Mouse (Mus musculus) neural tube, embryonic 12.5 days (tissue): ENCODE results near the gene Nos1ap. TPM values are rescaled to one million over a fixed set of nuclear protein-coding genes. Genes with fewer than 3 reads are reported as not detected.

Source experiments
- ATAC-seq: fragments of 200-750 bp; cut with Nextera tagmentation; 2 replicates; pipeline ENCODE4 v1.8.0; 2017; ENCODE audit warnings: low read depth, mild to moderate bottlenecking, moderate TSS enrichment, moderate library complexity; ENCODE audit not compliant: low FRiP score
- H3K27ac ChIP-seq: fragments of 300-500 bp; sonication (generic); 2 replicates; pipeline ENCODE4 v1.5.1; 2016
- H3K27me3 ChIP-seq: fragments of 300-500 bp; sonication (generic); replicated peaks from 2 replicates; pipeline ENCODE4 v1.6.1; 2016; ENCODE audit warnings: mild to moderate bottlenecking
- H3K36me3 ChIP-seq: fragments of 300-500 bp; sonication (generic); 2 replicates; pipeline ENCODE4 v1.6.1; 2016; ENCODE audit warnings: mild to moderate bottlenecking
- H3K4me1 ChIP-seq: fragments of 300-500 bp; sonication (generic); 2 replicates; pipeline ENCODE4 v1.6.1; 2016
- H3K4me2 ChIP-seq: fragments of 300-500 bp; sonication (generic); replicated peaks from 2 replicates; pipeline ENCODE4 v1.6.1; 2016; ENCODE audit warnings: mild to moderate bottlenecking
- H3K4me3 ChIP-seq: fragments of 300-500 bp; sonication (generic); 2 replicates; pipeline ENCODE4 v1.5.1; 2016
- H3K9ac ChIP-seq: fragments of 300-500 bp; sonication (generic); 2 replicates; pipeline ENCODE4 v1.6.1; 2016; ENCODE audit warnings: mild to moderate bottlenecking
- H3K9me3 ChIP-seq: fragments of 300-500 bp; sonication (generic); 2 replicates; pipeline ENCODE4 v1.6.1; 2016; ENCODE audit warnings: mild to moderate bottlenecking
- WGBS: fragments of 180-500 bp; shearing (Covaris S2); methylation state at CpG from one replicate; pipeline ENCODE4 v1.1.7; 2016; 5-methylcytosine and 5-hydroxymethylcytosine counted together
- polyA plus RNA-seq: library from polyadenylated mRNA; unstranded; fragments of >200 nt; fragmentation: Nextera tagmentation; extraction: Ambion mirVana; gene quantifications from 2 replicates; pipeline ENCODE4 v1.2.1, GENCODE M21; 2016

The Nos1ap gene
- polyA plus RNA-seq, 1 experiment from 2014 or later, result 19.7 TPM

- 86% methylated on average over 6 of the region's 6 CpGs for WGBS
- no peak overlapping the region for H3K4me2 ChIP-seq
These were observed 123.3 kb downstream of the Nos1ap start for GRCm38 (mm10) chr1:170466099-170467009.

GRCm38 (mm10) chr1:170462140-170462539 is 127.5 kb downstream of the Nos1ap start:
- no peak overlapping the region for H3K4me2 ChIP-seq
- peaks cover 6% of the 10 kb centered on the region; the same call in 1 of the 2 replicates for H3K4me1 ChIP-seq
- no peak overlapping the region for H3K9ac ChIP-seq
- H3K9me3 ChIP-seq, result no peaks in the 10 kb centered on the region
- H3K4me3 ChIP-seq, result no peak overlapping the region
- H3K27ac ChIP-seq, result no peak overlapping the region
- H3K36me3 ChIP-seq, result no peaks in the 10 kb centered on the region
- ATAC-seq, result no peak
- H3K27me3 ChIP-seq, result no peaks in the 10 kb centered on the region
- 50% methylated on average over 1 of the region's 1 CpGs for WGBS

More at GRCm38 (mm10) chr1:170466099-170467009, 123.3 kb downstream of the Nos1ap start:
- H3K36me3 ChIP-seq, result no peaks in the 10 kb centered on the region
- ATAC-seq, result no peak
- no peaks in the 10 kb centered on the region for H3K9me3 ChIP-seq
- H3K27me3 ChIP-seq, result no peaks in the 10 kb centered on the region
- H3K4me1 ChIP-seq, result no peaks in the 10 kb centered on the region
- H3K4me3 ChIP-seq, result no peak overlapping the region
- no peak overlapping the region for H3K9ac ChIP-seq
- H3K27ac ChIP-seq, result no peak overlapping the region

- WGBS, result 40% methylated on average over 5 of the region's 5 CpGs
- no peaks in the 10 kb centered on the region for H3K9me3 ChIP-seq
- H3K4me1 ChIP-seq, result peaks cover 6% of the 10 kb centered on the region; the same call in 1 of the 2 replicates
- no peak overlapping the region for H3K4me2 ChIP-seq
- no peak; the same call in 1 of the 2 replicates for ATAC-seq
- no peak overlapping the region for H3K9ac ChIP-seq
- no peaks in the 10 kb centered on the region for H3K36me3 ChIP-seq
- no peak overlapping the region for H3K27ac ChIP-seq
- no peaks in the 10 kb centered on the region for H3K27me3 ChIP-seq
- H3K4me3 ChIP-seq, result no peak overlapping the region
These were observed 129.6 kb downstream of the Nos1ap start for GRCm38 (mm10) chr1:170459896-170460602.

GRCm38 (mm10) chr1:170457673-170458072 is 132.0 kb downstream of the Nos1ap start:
- H3K9me3 ChIP-seq, result peaks cover 4% of the 10 kb centered on the region; the same call in 1 of the 2 replicates
- no peak overlapping the region for H3K9ac ChIP-seq
- H3K36me3 ChIP-seq, result no peaks in the 10 kb centered on the region
- no peaks in the 10 kb centered on the region for H3K27me3 ChIP-seq
- no peak overlapping the region for H3K27ac ChIP-seq
- 65% methylated on average over 4 of the region's 4 CpGs for WGBS
- no peak overlapping the region for H3K4me3 ChIP-seq
- no peak for ATAC-seq
- H3K4me1 ChIP-seq, result peaks cover 12% of the 10 kb centered on the region
- H3K4me2 ChIP-seq, result no peak overlapping the region

GRCm38 (mm10) chr1:170455910-170456700 is 133.6 kb downstream of the Nos1ap start:
- H3K4me1 ChIP-seq, result peaks cover 12% of the 10 kb centered on the region
- H3K4me3 ChIP-seq, result no peak overlapping the region
- no peak overlapping the region for H3K27ac ChIP-seq
- H3K9ac ChIP-seq, result no peak overlapping the region
- H3K4me2 ChIP-seq, result no peak overlapping the region
- no peak; the same call in 1 of the 2 replicates for ATAC-seq
- WGBS, result 82% methylated on average over 14 of the region's 14 CpGs
- H3K36me3 ChIP-seq, result no peaks in the 10 kb centered on the region
- H3K27me3 ChIP-seq, result no peaks in the 10 kb centered on the region
- H3K9me3 ChIP-seq, result peaks cover 4% of the 10 kb centered on the region; the same call in 1 of the 2 replicates

- Histone ChIP-seq H3K4me3 (no peak overlapping the region), H3K36me3 (no peaks in the 10 kb centered on the region), H3K27ac (no peak overlapping the region), H3K9me3 (peaks cover 4% of the 10 kb centered on the region; the same call in 1 of the 2 replicates), H3K4me2 (no peak overlapping the region), H3K27me3 (no peaks in the 10 kb centered on the region), H3K9ac (no peak overlapping the region), H3K4me1 (peaks cover 12% of the 10 kb centered on the region)
- 93% methylated on average over 3 of the region's 3 CpGs for WGBS
- no peak for ATAC-seq
These were observed 134.3 kb downstream of the Nos1ap start for GRCm38 (mm10) chr1:170455387-170455786.

GRCm38 (mm10) chr1:170453455-170453854 is 136.2 kb downstream of the Nos1ap start:
- Histone ChIP-seq H3K27ac (no peak overlapping the region), H3K27me3 (no peaks in the 10 kb centered on the region), H3K4me2 (no peak overlapping the region), H3K9ac (no peak overlapping the region), H3K4me3 (no peak overlapping the region), H3K4me1 (peaks cover 9% of the 10 kb centered on the region; the same call in 1 of the 2 replicates), H3K36me3 (no peaks in the 10 kb centered on the region), H3K9me3 (peaks cover 4% of the 10 kb centered on the region; the same call in 1 of the 2 replicates)
- 41% methylated on average over 3 of the region's 3 CpGs for WGBS
- ATAC-seq, result no peak

GRCm38 (mm10) chr1:170448244-170448643 is 141.4 kb downstream of the Nos1ap start:
- peaks cover 10% of the 10 kb centered on the region; the same call in 1 of the 2 replicates for H3K4me1 ChIP-seq
- H3K36me3 ChIP-seq, result no peaks in the 10 kb centered on the region
- H3K27me3 ChIP-seq, result no peaks in the 10 kb centered on the region
- WGBS, result 10% methylated on average over 2 of the region's 2 CpGs
- H3K9ac ChIP-seq, result no peak overlapping the region
- peak; percentile 72 for ATAC-seq
- no peak overlapping the region for H3K27ac ChIP-seq
- no peak overlapping the region for H3K4me2 ChIP-seq
- H3K4me3 ChIP-seq, result no peak overlapping the region
- H3K9me3 ChIP-seq, result no peaks in the 10 kb centered on the region

- no peaks in the 10 kb centered on the region for H3K27me3 ChIP-seq
- no peak overlapping the region for H3K4me3 ChIP-seq
- H3K4me2 ChIP-seq, result no peak overlapping the region
- H3K4me1 ChIP-seq, result peaks cover 8% of the 10 kb centered on the region; the same call in 1 of the 2 replicates
- H3K27ac ChIP-seq, result no peak overlapping the region
- WGBS, result 84% methylated on average over 3 of the region's 3 CpGs
- H3K9ac ChIP-seq, result no peak overlapping the region
- no peaks in the 10 kb centered on the region for H3K9me3 ChIP-seq
- no peak for ATAC-seq
- H3K36me3 ChIP-seq, result no peaks in the 10 kb centered on the region
These were observed 144.2 kb downstream of the Nos1ap start for GRCm38 (mm10) chr1:170445458-170445857.

GRCm38 (mm10) chr1:170440367-170440766 is 149.3 kb downstream of the Nos1ap start:
- ATAC-seq, result no peak
- no peak overlapping the region for H3K27ac ChIP-seq
- H3K4me1 ChIP-seq, result no peaks in the 10 kb centered on the region
- no peak overlapping the region for H3K9ac ChIP-seq
- 93% methylated on average over 10 of the region's 10 CpGs for WGBS
- no peaks in the 10 kb centered on the region for H3K36me3 ChIP-seq
- H3K4me3 ChIP-seq, result no peak overlapping the region
- H3K27me3 ChIP-seq, result no peaks in the 10 kb centered on the region
- H3K4me2 ChIP-seq, result no peak overlapping the region
- H3K9me3 ChIP-seq, result no peaks in the 10 kb centered on the region

GRCm38 (mm10) chr1:170438471-170439151 is 151.1 kb downstream of the Nos1ap start:
- no peak overlapping the region for H3K27ac ChIP-seq

More at GRCm38 (mm10) chr1:170438471-170439151, 151.1 kb downstream of the Nos1ap start:
- Histone ChIP-seq H3K9ac (no peak overlapping the region), H3K4me1 (no peaks in the 10 kb centered on the region), H3K27me3 (no peaks in the 10 kb centered on the region), H3K36me3 (no peaks in the 10 kb centered on the region), H3K9me3 (no peaks in the 10 kb centered on the region), H3K4me3 (no peak overlapping the region), H3K4me2 (no peak overlapping the region)
- 71% methylated on average over 7 of the region's 7 CpGs for WGBS
- no peak for ATAC-seq
